Mouse (Mus musculus) left cerebral cortex, adult 2 months (tissue): ENCODE results near the gene Arid3c. TPM values are rescaled to one million over a fixed set of nuclear protein-coding genes. Genes with fewer than 3 reads are reported as not detected.

Experiments
- DNase-seq, 2 experiments: peaks; one replicate each; pipeline ENCODE4 v3.0.0; 2021 to 2022; ENCODE audit warnings: low spot score in 2 of 2, mixed read lengths in 1 of 2; ENCODE audit errors: extremely low spot score in 1 of 2
- H3K27ac ChIP-seq: fragments of 200-600 bp; 2 replicates; pipeline ENCODE4 v1.8.1; 2022
- H3K4me3 ChIP-seq: fragments of 200-600 bp; 2 replicates; pipeline ENCODE4 v1.8.1; 2022
- CTCF ChIP-seq: fragments of 200-600 bp; IDR thresholded peaks from 2 replicates; pipeline ENCODE4 v1.8.1; 2022; ENCODE audit warnings: antibody characterized with exemption, mild to moderate bottlenecking, moderate library complexity
- intact Hi-C: fragments of 180-260 bp; cut with DNase I; formaldehyde crosslinking; loops from one replicate; pipeline ENCODE4 v1.15.1; 2025
- total RNA-seq, 2 experiments: library from RNA; stranded (reverse); gene quantifications; 2 replicates each; pipeline ENCODE4 v1.2.3; 2021

Arid3c gene
- total RNA-seq, 2 experiments from 2014 or later = 0.52 TPM; not detected in 1

- intact Hi-C loops = no loop called here
- no peak for TF ChIP-seq CTCF
- no peak for DNase-seq
- H3K4me3 ChIP-seq = no peak overlapping the region
- H3K27ac ChIP-seq = no peak overlapping the region
Measured at GRCm38 (mm10) chr4:41681947-41682346, 49.0 kb downstream of the Arid3c start.

- Histone ChIP-seq H3K27ac (no peak overlapping the region), H3K4me3 (no peak overlapping the region)
- TF ChIP-seq CTCF = no peak
- no peak for DNase-seq
- intact Hi-C loops = no loop called here
Measured at GRCm38 (mm10) chr4:41681176-41681575, 49.8 kb downstream of the Arid3c start.

- no peak for TF ChIP-seq CTCF
- no peak overlapping the region for H3K27ac ChIP-seq
- intact Hi-C loops = no loop called here
- no peak overlapping the region for H3K4me3 ChIP-seq
- DNase-seq = no peak
Measured at GRCm38 (mm10) chr4:41679291-41679690, 51.7 kb downstream of the Arid3c start.

GRCm38 (mm10) chr4:41678863-41679262, 52.1 kb downstream of the Arid3c start:
- DNase-seq = no peak
- Histone ChIP-seq H3K27ac (no peak overlapping the region), H3K4me3 (no peak overlapping the region)
- TF ChIP-seq CTCF = no peak
- intact Hi-C loops = no loop called here

GRCm38 (mm10) chr4:41677006-41677629, 53.8 kb downstream of the Arid3c start:
- intact Hi-C loops = no loop called here
- DNase-seq = no peak
- H3K27ac ChIP-seq = no peak overlapping the region
- no peak overlapping the region for H3K4me3 ChIP-seq
- no peak for TF ChIP-seq CTCF

- no peak for DNase-seq
- no peak for TF ChIP-seq CTCF
- no peak overlapping the region for H3K4me3 ChIP-seq
- intact Hi-C loops = no loop called here
- H3K27ac ChIP-seq = no peak overlapping the region; the same call in 1 of the 2 replicates
Measured at GRCm38 (mm10) chr4:41676248-41677005, 54.5 kb downstream of the Arid3c start.

Other genes with a start within 250 kb of the Arid3c start
- gene AI464131, start 228.1 kb downstream of the Arid3c start, total RNA-seq = 10 to 100 TPM; 27.1 to 28.1 TPM
- gene 1110017D15Rik, start 213.8 kb downstream of the Arid3c start, total RNA-seq = 1 to 10 TPM; 5.2 to 6.1 TPM
- gene Fam219a, start 161.6 kb downstream of the Arid3c start, total RNA-seq = 100 to 1,000 TPM; 195 to 209 TPM
- gene Dnaic1, start 161.4 kb downstream of the Arid3c start, total RNA-seq = 1 to 10 TPM; 6.4 to 7.5 TPM
- gene Enho, start 90.8 kb downstream of the Arid3c start, total RNA-seq = 10 to 100 TPM; 58.0 to 63.3 TPM
- gene Cntfr, start 34.1 kb downstream of the Arid3c start, total RNA-seq = 100 to 1,000 TPM; 120 to 127 TPM
- 10 to 100 TPM; 43.1 to 47.7 TPM for gene Il11ra1, start 31.2 kb downstream of the Arid3c start, total RNA-seq
- gene Rpp25l, start 17.6 kb downstream of the Arid3c start, total RNA-seq = 10 to 100 TPM; 27.7 to 30.7 TPM
- gene Dctn3, start 8.0 kb downstream of the Arid3c start, total RNA-seq = 100 to 1,000 TPM; 165 TPM
- 10 to 100 TPM; 85.8 to 88.5 TPM for gene Galt, start 24.1 kb upstream of the Arid3c start, total RNA-seq
- gene Sigmar1, start 25.0 kb upstream of the Arid3c start, total RNA-seq = 10 to 100 TPM; 58.0 to 58.9 TPM
- gene Ccl27a, start 43.1 kb upstream of the Arid3c start, total RNA-seq = 100 to 1,000 TPM; 250 to 265 TPM
- not detected for gene Gm21541, start 172.5 kb upstream of the Arid3c start, total RNA-seq
- 10 to 100 TPM; 53.2 to 62.4 TPM for gene Gm20878, start 210.4 kb upstream of the Arid3c start, total RNA-seq
- 1 to 10 TPM; 4.6 to 5.6 TPM for gene Fam205a4, start 234.9 kb upstream of the Arid3c start, total RNA-seq